Mouse (Mus musculus) granulocyte monocyte progenitor cell, adult 5-6 weeks (primary cell): ENCODE measurements around the gene Wls. TPM values are rescaled to one million over a fixed set of nuclear protein-coding genes. Genes with fewer than 3 reads are reported as not detected.

Experiments
- ATAC-seq: replicated peaks from 2 replicates; pipeline ENCODE4 v1.8.0; 2016; ENCODE audit warnings: mild to moderate bottlenecking, moderate TSS enrichment, inconsistent platforms; ENCODE audit not compliant: poor library complexity, severe bottlenecking
- total RNA-seq, 2 experiments: library from RNA; stranded (forward) in 1 of 2; stranded (reverse) in 1 of 2; fragments of 200-712, 200-1000 nt in 1 of 2; fragments of >200 nt in 1 of 2; fragmentation: Nextera tagmentation in 1 of 2; gene quantifications; 2 replicates each; pipeline ENCODE4 v1.2.3; 2014 to 2017

Gene Wls
- total RNA-seq, 2 experiments from 2014 or later: 70.5 to 84.1 TPM

- ATAC-seq: peak; percentile 92
Measured at GRCm38 (mm10) chr3:159891057-159891752, 51.7 kb downstream of the Wls start.

GRCm38 (mm10) chr3:159907329-159907728 is 67.9 kb downstream of the Wls start:
- no peak for ATAC-seq

GRCm38 (mm10) chr3:159917328-159918090 is 78.0 kb downstream of the Wls start:
- ATAC-seq: no peak

Other genes with a start within 250 kb of the Wls start
- not detected in 2 replicates for gene Rpe65, start 240.5 kb upstream of the Wls start, total RNA-seq (2014; fragmentation: Nextera tagmentation)
- not detected in 2 replicates for gene Rpe65, start 240.5 kb upstream of the Wls start, total RNA-seq (2017)